Mouse (Mus musculus) brain, embryonic 14.5 days (tissue): Measurements from ENCODE around the gene Iqck.

Experiments used
- CTCF ChIP-seq: fragments of 200-500 bp; IDR thresholded peaks from 2 replicates; pipeline ENCODE4 v1.5.1; 2012; ENCODE audit warnings: inconsistent platforms, mild to moderate bottlenecking, moderate library complexity, borderline replicate concordance; ENCODE audit not compliant: insufficient read depth, insufficient read length; ENCODE audit errors: extremely low read depth
- POLR2A ChIP-seq: fragments of 200-500 bp; IDR thresholded peaks from 2 replicates; pipeline ENCODE4 v1.6.1; 2012; ENCODE audit warnings: mild to moderate bottlenecking, inconsistent platforms, borderline replicate concordance; ENCODE audit not compliant: poor library complexity, insufficient read depth, insufficient read length, severe bottlenecking; ENCODE audit errors: extremely low read depth

DNA sequence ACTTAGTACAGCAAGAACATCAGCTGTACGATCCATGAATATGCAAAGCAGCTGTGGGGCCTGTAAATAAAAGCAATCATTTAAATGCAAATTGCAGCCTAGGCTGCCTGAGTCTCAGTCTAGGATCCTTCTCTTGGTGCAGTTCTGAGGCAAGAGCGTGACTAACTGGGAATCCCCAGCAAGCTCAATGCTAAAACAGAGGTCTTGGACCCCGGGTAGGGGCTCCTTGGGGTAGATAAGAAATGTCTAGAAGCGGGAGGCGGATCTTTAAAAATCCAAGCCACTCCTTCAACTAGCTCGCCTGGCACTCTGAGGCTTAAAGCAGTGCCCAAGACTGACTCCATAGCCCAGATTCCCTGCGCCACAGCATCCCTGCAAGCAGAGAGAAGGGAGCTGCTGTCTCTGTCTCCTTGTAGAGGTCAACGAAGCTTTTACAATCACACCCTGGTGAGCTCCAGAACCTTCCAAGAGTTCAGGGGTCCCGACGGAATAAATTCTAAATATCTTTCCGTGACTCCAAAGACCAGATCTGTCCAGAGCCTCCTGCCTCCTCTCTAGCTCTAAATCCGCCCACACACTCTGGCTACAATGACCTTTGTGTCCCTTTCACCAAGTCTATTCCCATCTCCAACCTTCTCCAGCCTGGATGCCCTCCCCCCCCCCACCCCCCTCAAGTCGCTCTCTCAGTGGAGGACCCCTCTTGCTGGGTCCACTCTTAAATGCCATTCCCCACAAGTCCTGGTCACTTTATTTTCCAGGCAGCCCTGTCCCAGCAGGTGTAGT is 137.3 kb downstream of the Iqck start:
- no peak for TF ChIP-seq CTCF
- no peak for TF ChIP-seq POLR2A
